Mouse (Mus musculus) bone marrow macrophage, adult 2 months (primary cell): Measurements from ENCODE around the gene Kif5a. TPM values are rescaled to one million over a fixed set of nuclear protein-coding genes. Genes with fewer than 3 reads are reported as not detected.

ENCODE experiments used
- H3K27ac ChIP-seq: 2 replicates; pipeline ENCODE4 v1.5.1; 2012; ENCODE audit warnings: low read depth, low read length; ENCODE audit not compliant: insufficient read depth
- H3K4me1 ChIP-seq: 2 replicates; pipeline ENCODE4 v1.6.1; 2012; ENCODE audit warnings: low read length; ENCODE audit not compliant: control insufficient read depth, insufficient read depth
- H3K4me3 ChIP-seq: 2 replicates; pipeline ENCODE4 v1.5.1; 2012; ENCODE audit warnings: mild to moderate bottlenecking, low read length, moderate library complexity; ENCODE audit not compliant: insufficient read depth
- CTCF ChIP-seq: IDR thresholded peaks from 2 replicates; pipeline ENCODE4 v1.5.1; 2012; ENCODE audit warnings: low read depth, mild to moderate bottlenecking, low read length, moderate library complexity
- POLR2A ChIP-seq: IDR thresholded peaks from 2 replicates; pipeline ENCODE4 v1.6.1; 2012; ENCODE audit warnings: mild to moderate bottlenecking, low read depth, low read length, borderline replicate concordance
- polyA plus RNA-seq: library from polyadenylated mRNA; stranded (reverse); fragments of >200 nt; gene quantifications from 2 replicates; pipeline ENCODE4 v1.2.4, GENCODE M21; 2012; ENCODE audit not compliant: missing spikeins, insufficient read depth, insufficient read length

The Kif5a gene
- polyA plus RNA-seq, 1 experiment, result 2.3 TPM

GRCm38 (mm10) chr10:127208921-127209320 lies 54.2 kb downstream of the Kif5a start:
- Histone ChIP-seq H3K27ac (no peak overlapping the region), H3K4me1 (peaks cover 11% of the 10 kb centered on the region), H3K4me3 (no peak overlapping the region)
- TF ChIP-seq CTCF (no peak), POLR2A (no peak)

- H3K4me3 ChIP-seq, result no peak overlapping the region
- TF ChIP-seq CTCF (no peak), POLR2A (no peak)
- H3K4me1 ChIP-seq, result peaks cover 4% of the 10 kb centered on the region
- no peak overlapping the region for H3K27ac ChIP-seq
Observed at GRCm38 (mm10) chr10:127205373-127205772, 57.8 kb downstream of the Kif5a start.

- Histone ChIP-seq H3K4me3 (no peak overlapping the region), H3K27ac (no peak overlapping the region), H3K4me1 (no peaks in the 10 kb centered on the region)
- TF ChIP-seq CTCF, result no peak
- TF ChIP-seq POLR2A, result no peak
Observed at GRCm38 (mm10) chr10:127204589-127204988, 58.6 kb downstream of the Kif5a start.

GRCm38 (mm10) chr10:127203106-127203505 lies 60.0 kb downstream of the Kif5a start:
- Histone ChIP-seq H3K27ac (no peak overlapping the region), H3K4me1 (no peaks in the 10 kb centered on the region), H3K4me3 (no peak overlapping the region)
- no peak for TF ChIP-seq CTCF

GRCm38 (mm10) chr10:127200279-127200678 lies 62.9 kb downstream of the Kif5a start:
- Histone ChIP-seq H3K27ac (no peak overlapping the region), H3K4me3 (no peak overlapping the region), H3K4me1 (peaks cover 2% of the 10 kb centered on the region; the same call in 1 of the 2 replicates)
- TF ChIP-seq CTCF, result no peak

GRCm38 (mm10) chr10:127199474-127199873 lies 63.7 kb downstream of the Kif5a start:
- Histone ChIP-seq H3K4me3 (no peak overlapping the region), H3K27ac (no peak overlapping the region), H3K4me1 (peaks cover 6% of the 10 kb centered on the region; the same call in 1 of the 2 replicates)
- TF ChIP-seq POLR2A (no peak), CTCF (no peak)

- H3K27ac ChIP-seq, result no peak overlapping the region
- no peak for TF ChIP-seq POLR2A
- no peak for TF ChIP-seq CTCF
- H3K4me1 ChIP-seq, result peaks cover 6% of the 10 kb centered on the region; the same call in 1 of the 2 replicates
- H3K4me3 ChIP-seq, result no peak overlapping the region
Observed at GRCm38 (mm10) chr10:127199068-127199467, 64.1 kb downstream of the Kif5a start.

GRCm38 (mm10) chr10:127198492-127198891 lies 64.7 kb downstream of the Kif5a start:
- peaks cover 6% of the 10 kb centered on the region; the same call in 1 of the 2 replicates for H3K4me1 ChIP-seq
- H3K4me3 ChIP-seq, result no peak overlapping the region
- TF ChIP-seq CTCF (no peak), POLR2A (no peak)
- no peak overlapping the region for H3K27ac ChIP-seq

- TF ChIP-seq POLR2A, result no peak
- TF ChIP-seq CTCF, result no peak
- Histone ChIP-seq H3K27ac (no peak overlapping the region), H3K4me1 (peaks cover 6% of the 10 kb centered on the region; the same call in 1 of the 2 replicates), H3K4me3 (no peak overlapping the region)
Observed at GRCm38 (mm10) chr10:127197505-127198110, 65.5 kb downstream of the Kif5a start.

GRCm38 (mm10) chr10:127197104-127197503 lies 66.0 kb downstream of the Kif5a start:
- no peak overlapping the region for H3K27ac ChIP-seq
- no peak overlapping the region for H3K4me3 ChIP-seq
- peaks cover 6% of the 10 kb centered on the region; the same call in 1 of the 2 replicates for H3K4me1 ChIP-seq
- no peak for TF ChIP-seq POLR2A
- TF ChIP-seq CTCF, result no peak
